Mouse (Mus musculus): Measurements from ENCODE around the gene Pros1.

- no peak for TF ChIP-seq GATA1 (IDR thresholded peaks at IDR 0.05; ENCODE audit: low read length)
- TF ChIP-seq TAL1 (IDR thresholded peaks at IDR 0.05; ENCODE audit: low read length) = no peak
Measured at GRCm38 (mm10) chr16:62931341-62931740, 77.2 kb downstream of the Pros1 start.
